Mouse (Mus musculus): ENCODE results near the gene Slc31a2. TPM values are rescaled to one million over a fixed set of nuclear protein-coding genes. Genes with fewer than 3 reads are reported as not detected.
"Not testable (repeated sequence)": the region's sequence is repeated elsewhere in the genome, so short reads cannot be mapped to it uniquely, and the experiment has no call there.

The Slc31a2 gene
- polyA plus RNA-seq, 1 experiment from 2014 or later = 12.6 TPM

DNA sequence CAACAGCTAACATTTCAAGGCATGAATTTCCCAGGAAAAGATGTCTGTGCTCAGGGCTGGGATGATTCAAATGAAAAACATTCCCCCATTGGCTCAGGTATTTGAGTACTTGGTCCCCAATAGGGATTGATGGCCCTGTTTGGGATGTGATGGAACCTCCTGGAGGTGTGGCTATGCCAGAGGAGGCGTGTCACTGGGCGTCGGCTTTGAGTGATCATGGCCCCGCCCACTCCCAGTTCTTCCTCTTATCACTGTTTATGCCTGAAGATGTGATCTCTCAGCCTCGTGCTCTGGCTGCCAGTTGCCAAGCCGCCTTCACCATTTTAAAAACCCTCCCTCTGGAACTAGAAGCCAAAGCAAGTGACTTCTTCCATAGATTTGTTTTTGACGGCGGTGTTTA lies 7.8 kb upstream of the Slc31a2 start:
- Histone ChIP-seq H3K4me3 (replicated peaks; ENCODE audit: low read length) (no peak overlapping the region), H3K27ac (no peak overlapping the region), H3K36me3 (replicated peaks; ENCODE audit: control insufficient read depth, insufficient read depth) (no peaks in the 10 kb centered on the region), H3K9ac (no peak overlapping the region), H3K27me3 (ENCODE audit: control insufficient read depth, insufficient read depth, low read length) (no peaks in the 10 kb centered on the region), H3K4me1 (replicated peaks; ENCODE audit: control insufficient read depth, insufficient read depth, low read length) (no peaks in the 10 kb centered on the region), H3K4me2 (replicated peaks) (no peak overlapping the region), H3K9me3 (ENCODE audit: control insufficient read depth, low read length) (no peaks in the 10 kb centered on the region)
- no peak for ATAC-seq (ENCODE audit: low FRiP score)
- WGBS = 67% methylated on average over 8 of the region's 8 CpGs
- no peak for DNase-seq (ENCODE audit: low spot score)

DNA sequence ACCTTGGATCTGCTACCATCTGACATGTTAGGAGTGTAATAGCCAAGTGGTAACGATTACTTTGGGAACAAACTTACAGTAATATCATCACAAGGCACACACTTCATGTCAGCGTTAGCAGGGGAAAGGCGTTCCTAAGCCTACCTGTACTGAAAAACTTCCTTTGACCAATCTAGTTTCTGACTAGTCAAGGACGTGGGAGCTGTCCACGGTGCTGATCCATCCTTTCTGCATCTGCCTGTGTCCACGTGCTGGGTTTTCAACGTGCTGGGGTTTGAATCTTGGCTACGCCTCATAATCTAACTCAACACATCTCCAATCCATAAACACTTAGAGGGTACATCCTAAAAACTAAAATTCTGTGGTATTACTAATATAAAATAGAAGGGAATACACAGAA lies 5.4 kb upstream of the Slc31a2 start:
- DNase-seq (ENCODE audit: low spot score) (peak; percentile 28), ATAC-seq (ENCODE audit: low FRiP score) (no peak)
- Histone ChIP-seq H3K27me3 (ENCODE audit: control insufficient read depth, insufficient read depth, low read length) (no peaks in the 10 kb centered on the region), H3K4me1 (replicated peaks; ENCODE audit: control insufficient read depth, insufficient read depth, low read length) (no peaks in the 10 kb centered on the region), H3K36me3 (replicated peaks; ENCODE audit: control insufficient read depth, insufficient read depth) (no peaks in the 10 kb centered on the region), H3K9me3 (ENCODE audit: control insufficient read depth, low read length) (no peaks in the 10 kb centered on the region), H3K4me2 (replicated peaks) (no peak overlapping the region), H3K27ac (no peak overlapping the region), H3K4me3 (replicated peaks; ENCODE audit: low read length) (no peak overlapping the region), H3K9ac (no peak overlapping the region)
- 42% methylated on average over 8 of the region's 8 CpGs for WGBS

DNA sequence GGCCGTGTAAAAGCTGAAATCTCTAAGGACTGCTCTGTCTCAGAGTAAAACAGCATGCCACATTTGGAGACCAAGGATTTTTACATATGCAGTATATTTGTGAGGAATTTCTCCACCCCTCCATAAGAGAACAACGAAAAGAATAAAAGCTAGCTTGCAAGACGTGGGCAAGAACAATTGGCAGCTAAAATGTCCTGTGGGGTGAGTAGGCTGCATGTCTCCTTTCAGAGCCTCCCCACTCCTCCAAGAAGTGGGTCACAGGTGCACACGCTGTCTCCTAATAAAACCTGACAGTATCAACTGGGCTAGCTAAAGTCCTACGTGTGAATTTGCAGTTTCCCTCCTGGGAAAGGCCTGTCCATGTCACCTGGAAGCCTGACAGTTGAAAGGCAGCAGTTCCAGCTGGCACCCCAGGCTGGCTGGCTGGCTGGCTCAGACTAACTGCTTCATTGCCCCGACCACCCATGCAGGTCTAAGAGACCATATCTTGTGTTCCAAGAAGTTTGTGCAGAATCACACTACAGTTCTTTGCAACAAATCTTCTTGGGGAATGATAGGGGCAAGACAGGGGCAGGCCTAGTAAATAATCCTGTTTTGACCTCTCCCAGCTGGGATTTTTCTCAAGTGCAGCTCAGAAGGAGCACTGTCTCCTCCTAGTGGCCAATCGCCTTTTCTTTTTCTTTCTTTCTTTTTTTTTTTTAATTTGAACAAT lies 927 bp downstream of the Slc31a2 start:
- DNase-seq (ENCODE audit: low spot score) = peak; percentile 44

DNA sequence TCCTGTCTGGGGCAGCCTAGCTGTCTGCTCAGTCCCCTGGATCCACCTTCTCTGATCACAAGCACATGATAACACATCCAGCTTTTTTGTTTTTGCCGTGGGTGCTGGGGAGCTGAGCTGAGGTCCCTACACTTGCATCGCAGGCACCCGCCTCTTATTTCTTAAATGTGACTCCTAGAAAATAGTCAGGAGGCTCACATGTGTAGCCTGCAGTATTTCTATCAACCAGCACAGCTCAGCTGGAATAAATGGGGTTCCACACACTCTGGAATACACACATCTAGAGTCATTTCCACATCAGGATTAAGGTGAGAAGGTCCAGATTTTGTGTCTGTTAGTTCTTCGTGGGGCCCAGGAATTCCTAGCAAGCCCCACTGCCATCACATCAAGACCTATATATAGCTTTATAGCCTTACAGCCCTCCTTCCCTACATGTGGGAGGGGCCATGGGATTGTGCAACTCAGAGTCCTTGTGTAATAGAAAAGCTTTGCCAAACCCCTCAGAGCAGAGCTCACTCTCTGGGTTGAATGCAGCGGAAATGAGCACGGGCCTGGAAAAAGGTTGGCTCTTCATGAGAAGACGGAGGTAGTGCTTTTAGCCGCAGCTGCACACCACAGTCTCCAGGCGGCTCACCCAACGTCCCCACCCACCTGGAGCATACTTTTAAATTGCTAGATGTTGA lies 2.9 kb downstream of the Slc31a2 start:
- ATAC-seq (ENCODE audit: low FRiP score) (no peak), DNase-seq (ENCODE audit: low spot score) (no peak)
- Histone ChIP-seq H3K4me2 (replicated peaks) (no peak overlapping the region), H3K27me3 (ENCODE audit: control insufficient read depth, insufficient read depth, low read length) (no peaks in the 10 kb centered on the region), H3K36me3 (replicated peaks; ENCODE audit: control insufficient read depth, insufficient read depth) (no peaks in the 10 kb centered on the region), H3K27ac (no peak overlapping the region), H3K9ac (no peak overlapping the region), H3K9me3 (ENCODE audit: control insufficient read depth, low read length) (no peaks in the 10 kb centered on the region), H3K4me1 (replicated peaks; ENCODE audit: control insufficient read depth, insufficient read depth, low read length) (no peaks in the 10 kb centered on the region), H3K4me3 (replicated peaks; ENCODE audit: low read length) (no peak overlapping the region)
- WGBS = 85% methylated on average over 10 of the region's 10 CpGs

More for the DNA sequence above, 927 bp downstream of the Slc31a2 start:
- H3K4me1 ChIP-seq (replicated peaks; ENCODE audit: control insufficient read depth, insufficient read depth, low read length) = no peaks in the 10 kb centered on the region
- no peak overlapping the region for H3K27ac ChIP-seq
- H3K4me3 ChIP-seq (replicated peaks; ENCODE audit: low read length) = no peak overlapping the region
- 35% methylated on average over 7 of the region's 7 CpGs for WGBS
- no peak overlapping the region for H3K4me2 ChIP-seq (replicated peaks)
- no peak overlapping the region for H3K9ac ChIP-seq
- no peaks in the 10 kb centered on the region for H3K36me3 ChIP-seq (replicated peaks; ENCODE audit: control insufficient read depth, insufficient read depth)
- peak; percentile 27; the same call in 1 of the 2 replicates for ATAC-seq (ENCODE audit: low FRiP score)
- no peaks in the 10 kb centered on the region for H3K9me3 ChIP-seq (ENCODE audit: control insufficient read depth, low read length)
- H3K27me3 ChIP-seq (ENCODE audit: control insufficient read depth, insufficient read depth, low read length) = no peaks in the 10 kb centered on the region

DNA sequence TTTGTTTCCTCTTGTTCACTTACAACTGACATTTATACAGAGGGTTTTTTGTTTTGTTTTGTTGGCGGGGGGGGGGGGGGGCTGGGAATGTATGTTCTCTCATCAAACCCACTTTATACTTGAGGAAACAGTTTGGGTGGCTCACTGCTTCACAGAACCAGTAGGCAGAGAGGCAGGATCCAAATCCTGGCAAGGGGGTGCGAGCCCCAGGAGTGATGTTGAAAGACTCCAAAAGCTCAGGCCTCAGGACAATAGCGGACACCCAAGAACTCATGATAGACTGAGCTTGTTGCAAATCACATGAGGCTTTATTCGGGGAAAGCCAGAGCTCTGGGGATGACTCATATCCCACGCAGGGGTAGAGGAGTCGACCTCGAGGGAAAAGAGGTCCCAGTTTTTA lies 3.7 kb downstream of the Slc31a2 start:
- WGBS = 82% methylated on average over 6 of the region's 7 CpGs

DNA sequence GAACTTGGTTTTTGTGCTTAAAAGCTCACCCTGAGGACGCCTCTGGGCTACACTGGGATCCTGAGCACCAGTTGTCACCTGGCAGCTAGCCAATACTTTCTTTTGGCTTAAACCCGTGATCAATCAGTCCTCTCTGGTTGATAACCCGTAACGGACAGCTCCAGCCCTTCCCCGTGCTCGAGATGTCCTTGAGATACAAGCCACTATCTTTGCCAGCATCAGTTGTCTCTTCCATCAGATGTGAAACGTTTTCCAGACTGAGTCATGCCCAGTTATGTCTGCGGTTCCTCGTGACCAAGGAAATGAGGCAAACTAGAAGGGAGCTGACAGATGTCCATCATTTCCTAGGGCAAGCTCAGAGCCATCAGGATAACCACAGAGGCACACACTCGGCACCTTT lies 4.7 kb downstream of the Slc31a2 start:
- H3K27me3 ChIP-seq (ENCODE audit: control insufficient read depth, insufficient read depth, low read length) = no peaks in the 10 kb centered on the region
- no peak overlapping the region for H3K9ac ChIP-seq
- no peak overlapping the region for H3K4me2 ChIP-seq (replicated peaks)
- H3K4me1 ChIP-seq (replicated peaks; ENCODE audit: control insufficient read depth, insufficient read depth, low read length) = no peaks in the 10 kb centered on the region
- no peaks in the 10 kb centered on the region for H3K9me3 ChIP-seq (ENCODE audit: control insufficient read depth, low read length)
- 77% methylated on average over 10 of the region's 10 CpGs for WGBS
- DNase-seq (ENCODE audit: low spot score) (no peak), ATAC-seq (ENCODE audit: low FRiP score) (no peak)
- no peak overlapping the region for H3K4me3 ChIP-seq (replicated peaks; ENCODE audit: low read length)
- H3K27ac ChIP-seq = no peak overlapping the region
- no peaks in the 10 kb centered on the region for H3K36me3 ChIP-seq (replicated peaks; ENCODE audit: control insufficient read depth, insufficient read depth)

More for the DNA sequence above, 3.7 kb downstream of the Slc31a2 start:
- not testable (repeated sequence) for H3K4me1 ChIP-seq (replicated peaks; ENCODE audit: control insufficient read depth, insufficient read depth, low read length); H3K9ac ChIP-seq; H3K9me3 ChIP-seq (ENCODE audit: control insufficient read depth, low read length); H3K36me3 ChIP-seq (replicated peaks; ENCODE audit: control insufficient read depth, insufficient read depth); H3K4me2 ChIP-seq (replicated peaks); H3K27ac ChIP-seq; H3K27me3 ChIP-seq (ENCODE audit: control insufficient read depth, insufficient read depth, low read length); H3K4me3 ChIP-seq (replicated peaks; ENCODE audit: low read length); DNase-seq (ENCODE audit: low spot score); ATAC-seq (ENCODE audit: low FRiP score)

DNA sequence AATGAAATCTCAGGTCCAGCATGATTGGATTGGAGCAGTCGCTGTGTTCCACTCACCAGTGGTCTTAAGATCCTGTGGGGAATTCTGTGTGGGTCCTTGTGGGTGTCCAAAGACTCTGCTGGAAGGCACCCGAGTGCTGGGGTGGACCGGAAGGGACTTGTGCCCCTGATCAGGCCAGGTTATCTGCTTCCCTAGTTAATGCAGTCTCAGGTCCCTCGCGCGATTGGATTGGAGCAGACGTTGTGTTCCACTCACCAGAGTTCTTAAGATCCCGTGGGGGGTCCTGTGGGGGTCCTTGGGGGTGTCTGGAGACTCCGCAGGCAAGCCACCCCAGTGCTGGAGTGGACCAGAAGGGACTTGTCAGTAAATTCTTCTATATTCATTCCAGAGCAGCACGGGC lies 10.3 kb downstream of the Slc31a2 start:
- Histone ChIP-seq H3K27ac (no peak overlapping the region), H3K9ac (no peak overlapping the region), H3K4me3 (replicated peaks; ENCODE audit: low read length) (no peak overlapping the region), H3K9me3 (ENCODE audit: control insufficient read depth, low read length) (no peaks in the 10 kb centered on the region), H3K4me1 (replicated peaks; ENCODE audit: control insufficient read depth, insufficient read depth, low read length) (0 out of 2 replicates have a peak, but pooled peaks cover 6% of the 10 kb centered on the region), H3K27me3 (ENCODE audit: control insufficient read depth, insufficient read depth, low read length) (no peaks in the 10 kb centered on the region), H3K4me2 (replicated peaks) (no peak overlapping the region), H3K36me3 (replicated peaks; ENCODE audit: control insufficient read depth, insufficient read depth) (no peaks in the 10 kb centered on the region)
- ATAC-seq (ENCODE audit: low FRiP score) (no peak), DNase-seq (ENCODE audit: low spot score) (no peak)
- 91% methylated on average over 10 of the region's 10 CpGs for WGBS

DNA sequence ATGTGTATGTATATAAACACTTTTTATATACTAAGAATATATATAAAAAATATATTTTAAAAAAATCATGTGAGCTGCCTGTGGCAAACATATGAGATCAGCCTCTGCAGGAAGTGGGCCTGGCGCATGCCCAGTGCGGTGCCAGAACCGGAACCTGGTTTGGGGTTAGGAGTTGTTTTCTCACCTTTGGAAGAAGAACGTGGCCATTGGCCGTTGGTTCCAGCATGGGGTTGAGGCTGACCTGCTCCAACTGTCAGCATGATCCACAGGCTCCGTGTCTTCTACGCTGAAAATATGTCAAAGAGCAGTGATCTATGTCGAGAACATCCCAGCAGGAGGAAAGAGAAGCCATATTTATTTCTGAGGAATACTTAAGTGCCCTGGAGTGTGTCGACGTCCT lies 11.6 kb downstream of the Slc31a2 start:
- ATAC-seq (ENCODE audit: low FRiP score) (no peak), DNase-seq (ENCODE audit: low spot score) (no peak)
- Histone ChIP-seq H3K9ac (no peak overlapping the region), H3K4me2 (replicated peaks) (no peak overlapping the region), H3K36me3 (replicated peaks; ENCODE audit: control insufficient read depth, insufficient read depth) (no peaks in the 10 kb centered on the region), H3K27ac (no peak overlapping the region), H3K4me1 (replicated peaks; ENCODE audit: control insufficient read depth, insufficient read depth, low read length) (0 out of 2 replicates have a peak, but pooled peaks cover 6% of the 10 kb centered on the region), H3K27me3 (ENCODE audit: control insufficient read depth, insufficient read depth, low read length) (no peaks in the 10 kb centered on the region), H3K9me3 (ENCODE audit: control insufficient read depth, low read length) (no peaks in the 10 kb centered on the region), H3K4me3 (replicated peaks; ENCODE audit: low read length) (no peak overlapping the region)
- 84% methylated on average over 10 of the region's 10 CpGs for WGBS

DNA sequence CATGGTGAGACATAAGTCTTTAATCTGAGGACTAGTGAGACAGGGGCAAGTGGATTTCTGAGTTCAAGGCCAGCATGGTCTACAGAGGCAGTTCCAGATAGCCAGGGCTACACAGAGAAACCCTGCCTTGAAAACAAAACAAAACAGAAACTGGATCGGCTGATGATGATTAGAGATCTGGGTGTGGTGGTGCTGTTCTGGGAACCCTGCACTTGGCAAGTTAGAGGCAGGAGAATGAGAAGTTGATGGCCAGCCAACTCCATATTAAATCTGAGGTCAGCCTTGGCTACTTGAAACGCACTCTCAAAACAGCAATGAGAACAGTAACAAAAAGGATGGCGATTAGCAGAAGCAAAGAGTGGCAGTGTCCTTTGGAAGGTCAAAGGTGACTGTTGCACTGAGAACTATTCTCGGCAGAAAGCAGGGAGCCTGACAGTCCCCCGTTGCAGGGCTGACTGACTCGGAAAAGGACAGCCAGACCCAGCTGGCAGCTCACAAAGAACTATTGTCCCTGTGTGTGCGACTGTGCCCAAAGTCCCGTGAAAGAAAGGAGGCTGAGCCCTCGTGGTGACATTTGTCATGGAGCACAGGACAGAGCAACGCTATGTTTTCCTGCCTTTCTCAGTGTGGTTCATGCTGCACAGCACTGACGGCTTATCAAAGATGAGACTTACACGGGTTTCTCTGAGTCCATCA lies 12.6 kb downstream of the Slc31a2 start:
- peak overlapping the region; percentile 33; the same call in 1 of the 2 replicates for H3K27ac ChIP-seq
- no peaks in the 10 kb centered on the region for H3K36me3 ChIP-seq (replicated peaks; ENCODE audit: control insufficient read depth, insufficient read depth)
- no peak for DNase-seq (ENCODE audit: low spot score)

More for the DNA sequence above, 12.6 kb downstream of the Slc31a2 start:
- Histone ChIP-seq H3K9ac (no peak overlapping the region), H3K27me3 (ENCODE audit: control insufficient read depth, insufficient read depth, low read length) (no peaks in the 10 kb centered on the region), H3K4me1 (replicated peaks; ENCODE audit: control insufficient read depth, insufficient read depth, low read length) (0 out of 2 replicates have a peak, but pooled peaks cover 6% of the 10 kb centered on the region), H3K4me2 (replicated peaks) (no peak overlapping the region), H3K9me3 (ENCODE audit: control insufficient read depth, low read length) (no peaks in the 10 kb centered on the region), H3K4me3 (replicated peaks; ENCODE audit: low read length) (no peak overlapping the region)
- 6% methylated on average over 12 of the region's 12 CpGs for WGBS
- peak; percentile 88 for ATAC-seq (ENCODE audit: low FRiP score)
